Mouse (Mus musculus) G1E (cell line): Measurements from ENCODE around the gene Ckap5. TPM values are rescaled to one million over a fixed set of nuclear protein-coding genes. Genes with fewer than 3 reads are reported as not detected.
A peak's percentile ranks its signal among the peaks of the same experiment; 100 is the strongest.

Source experiments
- ATAC-seq: 2 replicates; pipeline ENCODE4 v1.8.0; 2016; ENCODE audit warnings: mild to moderate bottlenecking; ENCODE audit not compliant: insufficient number of reproducible peaks, poor library complexity, low FRiP score, severe bottlenecking; ENCODE audit errors: extremely low read depth
- DNase-seq: peaks from one replicate; pipeline ENCODE4 v3.0.0; 2012; ENCODE audit warnings: low spot score
- H3K27me3 ChIP-seq: 2 replicates; pipeline ENCODE4 v1.6.1; 2012; ENCODE audit warnings: mild to moderate bottlenecking, low read length, inconsistent platforms; ENCODE audit not compliant: insufficient read depth
- H3K36me3 ChIP-seq: replicated peaks from 2 replicates; pipeline ENCODE3; 2012; ENCODE audit warnings: mild to moderate bottlenecking, inconsistent platforms
- H3K4me1 ChIP-seq: 2 replicates; pipeline ENCODE4 v1.6.1; 2012; ENCODE audit warnings: low read depth, low read length, inconsistent platforms, mixed read lengths; ENCODE audit not compliant: insufficient read depth
- H3K4me3 ChIP-seq: 2 replicates; pipeline ENCODE4 v1.5.1; 2012; ENCODE audit warnings: low read depth, mild to moderate bottlenecking, inconsistent platforms, low read length, moderate library complexity, mixed read lengths
- H3K9me3 ChIP-seq: replicated peaks from 2 replicates; pipeline ENCODE4 v1.6.1; 2012; ENCODE audit warnings: inconsistent platforms
- CTCF ChIP-seq: IDR thresholded peaks from 2 replicates; pipeline ENCODE4 v1.5.1; 2012; ENCODE audit warnings: low read depth, low read length, inconsistent platforms, mixed read lengths
- GATA1 ChIP-seq: IDR thresholded peaks from 2 replicates; pipeline ENCODE4 v1.6.1; 2012; ENCODE audit warnings: borderline replicate concordance, low read length, inconsistent platforms, mixed read lengths
- GATA2 ChIP-seq: IDR thresholded peaks from 2 replicates; pipeline ENCODE4 v1.6.1; 2012; ENCODE audit warnings: low read depth, low read length, inconsistent platforms, borderline replicate concordance
- POLR2AphosphoS5 ChIP-seq: IDR thresholded peaks from 2 replicates; pipeline ENCODE4 v1.6.1; 2012; ENCODE audit warnings: low read depth, low read length, inconsistent platforms; ENCODE audit not compliant: insufficient replicate concordance
- TAL1 ChIP-seq: conservative IDR thresholded peaks from 2 replicates; pipeline ENCODE4 v1.6.1; 2012; ENCODE audit warnings: low read depth, low read length, inconsistent platforms, mixed read lengths
- polyA plus RNA-seq: library from polyadenylated mRNA; stranded (reverse); fragments of >175 nt; gene quantifications from 2 replicates; pipeline ENCODE4 v1.2.3, GENCODE M21; 2012
- total RNA-seq, 2 experiments: library from RNA; stranded (forward) in 1 of 2; stranded (reverse) in 1 of 2; fragments of 200-1000 nt in 1 of 2; fragments of >200 nt in 1 of 2; fragmentation: Nextera tagmentation in 1 of 2; gene quantifications; 2 replicates each; pipeline ENCODE4 v1.2.3; 2014 to 2017

The Ckap5 gene
- total and polyA plus RNA-seq, 3 experiments, result 3.8 to 153 (median 97.6) TPM

DNA sequence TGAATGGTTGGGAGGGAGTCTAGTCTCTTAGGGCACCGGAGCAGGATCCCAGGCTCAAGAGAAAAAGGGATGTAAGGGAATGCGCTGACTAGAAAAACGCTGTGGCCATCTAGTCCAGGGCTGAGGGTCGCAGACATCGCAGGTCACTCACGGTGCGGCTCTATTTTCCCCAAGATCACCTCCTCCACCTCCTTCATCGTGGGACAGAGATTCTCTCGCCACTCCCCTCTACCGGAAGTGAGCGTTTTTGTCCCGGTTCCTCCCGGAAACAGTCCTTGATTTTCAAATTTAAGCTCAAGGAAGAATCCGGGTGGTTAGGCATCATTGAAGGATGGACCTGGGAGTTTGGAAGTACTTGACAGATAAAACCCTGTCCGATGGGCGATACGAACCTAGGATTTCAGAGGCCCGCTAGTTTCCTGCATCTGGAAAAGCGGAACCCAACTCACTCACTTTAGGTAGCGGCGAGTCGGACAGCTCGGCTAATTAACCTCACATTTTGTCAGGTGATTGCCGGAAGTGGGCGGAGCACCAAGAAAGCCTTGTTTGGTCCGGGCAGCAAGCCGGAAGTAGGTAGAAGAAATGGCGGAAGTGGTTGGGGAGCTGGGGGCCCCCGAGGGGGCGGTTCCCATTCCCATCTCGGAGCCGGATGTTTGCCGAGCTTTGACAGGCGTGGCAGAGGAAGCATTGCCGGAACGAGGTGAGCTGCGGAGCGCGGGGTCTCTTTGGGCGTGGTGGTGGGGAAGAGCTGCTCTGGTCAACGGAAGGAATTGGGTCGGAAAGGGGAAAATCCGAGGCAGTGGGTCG is 123.2 kb downstream of the Ckap5 start, which contains the start of the genes Zfp408 and Arhgap1:
TSS of gene Zfp408 (minus strand) at position 239 of the 807 bp plus-strand sequence.
TSS of gene Arhgap1 (plus strand) at position 308 of the 807 bp plus-strand sequence.
- Histone ChIP-seq H3K4me1 (peaks cover 50% of the 10 kb centered on the region), H3K4me3 (peak within 1 kb of the TSS; percentile 80), H3K36me3 (peaks cover 67% of the 10 kb centered on the region), H3K27me3 (no peaks in the 10 kb centered on the region), H3K9me3 (no peaks in the 10 kb centered on the region)
- peak; percentile 96 for ATAC-seq
- TF ChIP-seq POLR2AphosphoS5, result no peak
- TF ChIP-seq GATA2, result no peak
- no peak for TF ChIP-seq GATA1
- TF ChIP-seq TAL1, result no peak
- TF ChIP-seq CTCF, result no peak
- peak; percentile 98 for DNase-seq

DNA sequence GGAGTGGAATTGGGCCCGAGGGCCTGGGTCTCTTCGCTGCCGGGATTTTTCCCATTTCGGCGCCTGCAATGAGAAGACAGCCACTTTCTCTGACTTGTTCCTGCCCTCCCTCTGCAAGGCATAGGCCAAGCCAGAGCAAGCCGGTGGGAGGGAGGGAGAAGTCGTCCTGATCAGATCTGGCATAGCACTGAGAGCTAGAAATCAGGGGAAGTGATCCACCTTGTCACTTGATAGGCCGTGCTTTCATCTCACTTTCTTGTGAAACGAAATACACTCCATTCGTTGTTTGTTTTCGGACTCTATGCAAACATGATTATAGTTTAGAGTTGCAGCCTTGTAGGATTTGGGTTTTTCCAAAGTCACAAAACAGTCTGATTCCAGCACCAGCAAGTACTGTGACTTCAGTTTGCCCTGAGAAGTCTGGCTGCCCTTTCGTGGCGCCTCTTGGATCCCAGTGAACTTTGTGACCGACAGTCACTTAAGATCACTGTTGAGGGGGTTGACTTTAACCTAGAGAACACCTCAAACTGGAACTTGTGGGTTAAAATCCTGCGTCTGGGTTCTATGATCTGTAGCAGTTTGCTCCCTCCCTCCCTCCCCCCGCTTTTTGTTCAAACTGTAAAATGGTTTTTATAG is 123.9 kb downstream of the Ckap5 start:
- TF ChIP-seq GATA1, result no peak
- no peak for TF ChIP-seq POLR2AphosphoS5
- TF ChIP-seq GATA2, result no peak
- TF ChIP-seq CTCF, result no peak
- TF ChIP-seq TAL1, result no peak
- Histone ChIP-seq H3K36me3 (peaks cover 67% of the 10 kb centered on the region), H3K27me3 (no peaks in the 10 kb centered on the region), H3K4me1 (peaks cover 42% of the 10 kb centered on the region), H3K9me3 (no peaks in the 10 kb centered on the region), H3K4me3 (peak overlapping the region; percentile 80)
- DNase-seq (peak; percentile 55), ATAC-seq (no peak)

DNA sequence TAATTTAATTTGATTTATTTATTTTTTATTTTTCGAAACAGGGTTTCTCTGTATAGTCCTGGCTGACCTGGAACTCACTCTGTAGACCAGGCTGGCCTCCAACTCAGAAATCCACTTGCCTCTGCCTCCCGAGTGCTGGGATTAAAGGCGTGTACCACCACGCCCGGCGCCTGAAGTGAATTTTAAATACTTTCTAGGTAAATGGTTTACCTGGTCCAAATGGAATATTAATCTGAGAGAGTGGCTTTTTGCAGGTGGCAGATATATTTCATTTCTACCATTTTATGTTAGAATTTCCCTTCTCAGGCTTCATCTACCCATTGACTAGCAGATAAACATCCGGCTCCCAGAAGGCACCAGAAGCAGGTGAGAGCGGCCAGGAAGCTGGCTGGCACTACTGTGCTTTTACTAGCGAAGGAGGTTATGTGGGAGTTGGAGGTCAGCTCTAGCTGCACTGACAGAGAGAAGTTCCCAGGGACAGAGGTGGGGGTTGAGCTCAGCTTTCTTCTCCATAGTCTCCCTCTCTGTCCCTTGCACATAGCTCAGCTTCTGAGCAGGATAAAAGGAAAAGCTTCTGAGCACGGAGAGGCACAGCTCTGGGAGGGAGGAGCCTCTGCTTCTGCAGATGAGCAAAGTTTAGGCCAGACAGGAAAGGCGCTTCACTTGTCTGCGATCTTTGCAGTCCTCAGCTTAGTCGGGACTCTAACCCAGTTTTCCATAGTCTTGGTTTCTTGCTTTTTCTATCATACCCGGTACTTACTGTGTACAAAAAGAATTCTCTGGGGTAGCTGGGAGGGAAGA is 125.1 kb downstream of the Ckap5 start:
- no peaks in the 10 kb centered on the region for H3K27me3 ChIP-seq
- no peak overlapping the region for H3K4me3 ChIP-seq

DNA sequence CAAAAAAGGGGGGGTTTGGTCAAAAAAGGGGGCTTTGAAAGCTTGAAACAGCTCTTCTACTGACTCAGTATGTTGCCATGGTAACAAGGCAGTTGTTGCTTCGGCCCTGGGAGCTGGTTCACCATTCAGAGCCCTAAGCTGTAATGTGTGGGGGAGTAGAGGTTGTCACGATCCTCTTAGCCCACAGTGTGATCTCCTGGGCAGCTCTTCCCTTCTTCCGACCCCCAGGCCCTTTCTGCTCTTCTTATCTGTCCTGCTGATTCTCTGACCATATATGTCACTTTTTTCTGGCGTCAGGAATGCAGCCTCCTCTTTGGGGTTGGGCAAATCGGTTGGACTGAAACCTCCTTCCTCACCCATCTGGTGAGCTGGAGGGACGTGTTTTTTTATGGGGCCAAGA is 126.3 kb downstream of the Ckap5 start:
- H3K36me3 ChIP-seq, result peaks cover 67% of the 10 kb centered on the region
- H3K9me3 ChIP-seq, result no peaks in the 10 kb centered on the region
- DNase-seq, result no peak
- no peak overlapping the region for H3K4me3 ChIP-seq
- ATAC-seq, result no peak
- H3K27me3 ChIP-seq, result no peaks in the 10 kb centered on the region
- peaks cover 37% of the 10 kb centered on the region for H3K4me1 ChIP-seq
- TF ChIP-seq GATA1 (no peak), GATA2 (no peak), CTCF (no peak), TAL1 (no peak), POLR2AphosphoS5 (no peak)

More for the DNA sequence above, 125.1 kb downstream of the Ckap5 start:
- no peak for TF ChIP-seq GATA2
- TF ChIP-seq TAL1, result no peak
- no peak for TF ChIP-seq POLR2AphosphoS5
- TF ChIP-seq GATA1, result no peak
- TF ChIP-seq CTCF, result no peak
- ATAC-seq (no peak), DNase-seq (no peak)
- Histone ChIP-seq H3K36me3 (peaks cover 67% of the 10 kb centered on the region), H3K4me1 (peaks cover 42% of the 10 kb centered on the region), H3K9me3 (no peaks in the 10 kb centered on the region)

DNA sequence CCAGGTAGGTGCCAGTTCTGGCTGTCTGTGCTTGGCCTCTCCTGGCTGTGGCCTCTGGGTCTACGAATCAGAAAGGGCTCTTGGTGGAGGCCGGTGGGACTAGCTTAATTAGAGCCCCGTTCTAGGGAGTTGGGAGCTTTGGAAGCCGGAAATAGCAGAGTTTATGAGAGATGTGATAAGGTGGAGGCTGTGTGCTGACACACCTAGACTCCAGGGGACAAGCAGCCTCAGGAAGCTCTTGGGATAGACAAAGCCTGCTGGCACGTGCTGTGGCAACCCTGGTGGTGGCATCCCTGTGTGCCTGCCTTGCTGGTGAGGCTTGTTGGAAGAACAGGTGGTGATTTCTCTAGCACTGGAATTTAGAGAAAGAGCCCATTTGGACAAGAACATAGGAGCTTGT is 128.8 kb downstream of the Ckap5 start:
- TF ChIP-seq GATA2 (no peak), TAL1 (no peak), GATA1 (no peak), POLR2AphosphoS5 (no peak), CTCF (no peak)

DNA sequence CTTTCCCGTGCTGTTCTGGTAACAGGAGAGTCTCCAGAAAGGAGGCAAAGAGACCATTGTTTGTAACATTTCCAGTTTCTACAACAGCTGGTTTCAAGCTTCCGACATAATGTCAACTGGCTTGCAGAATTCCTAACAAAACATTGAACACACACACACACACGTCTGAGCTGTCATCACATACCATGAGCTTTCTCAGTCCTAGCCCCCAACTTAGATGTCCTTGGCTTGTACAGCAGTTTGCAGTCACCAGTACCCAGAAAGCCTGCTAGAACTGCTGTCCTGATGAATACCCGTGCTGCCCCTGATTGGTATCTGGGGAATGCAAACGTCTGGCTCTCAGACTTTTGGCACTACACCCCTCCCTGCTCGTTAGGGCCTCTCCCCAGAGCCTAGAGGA is 129.3 kb downstream of the Ckap5 start:
- peaks cover 22% of the 10 kb centered on the region for H3K4me1 ChIP-seq

More for the DNA sequence above, 128.8 kb downstream of the Ckap5 start:
- Histone ChIP-seq H3K27me3 (no peaks in the 10 kb centered on the region), H3K36me3 (peaks cover 89% of the 10 kb centered on the region), H3K4me3 (no peak overlapping the region), H3K9me3 (no peaks in the 10 kb centered on the region), H3K4me1 (peaks cover 26% of the 10 kb centered on the region)
- ATAC-seq (no peak), DNase-seq (no peak)

More for the DNA sequence above, 129.3 kb downstream of the Ckap5 start:
- Histone ChIP-seq H3K36me3 (peaks cover 91% of the 10 kb centered on the region), H3K4me3 (no peak overlapping the region), H3K27me3 (no peaks in the 10 kb centered on the region), H3K9me3 (no peaks in the 10 kb centered on the region)
- TF ChIP-seq POLR2AphosphoS5 (no peak), GATA2 (no peak), CTCF (no peak), GATA1 (no peak)
- DNase-seq, result no peak
- ATAC-seq, result no peak
